Mouse (Mus musculus) adrenal gland, postnatal 25 days (tissue): Measurements from ENCODE around the gene Rasgrp3. TPM values are rescaled to one million over a fixed set of nuclear protein-coding genes. Genes with fewer than 3 reads are reported as not detected.

ENCODE experiments used
- DNase-seq: peaks from one replicate; pipeline ENCODE4 v3.0.0; 2021; ENCODE audit warnings: mixed read lengths
- total RNA-seq: library from RNA; stranded (reverse); gene quantifications from 2 replicates; pipeline ENCODE4 v1.2.3, GENCODE M21; 2021

Gene Rasgrp3
- total RNA-seq, 1 experiment from 2014 or later = 18.2 TPM

- no peak for DNase-seq
Measured at GRCm38 (mm10) chr17:75539130-75539529, 103.4 kb downstream of the Rasgrp3 start.

- no peak for DNase-seq
Measured at GRCm38 (mm10) chr17:75539841-75540240, 104.1 kb downstream of the Rasgrp3 start.

GRCm38 (mm10) chr17:75543434-75543833 lies 107.7 kb downstream of the Rasgrp3 start:
- no peak for DNase-seq

- peak; percentile 26 for DNase-seq
Measured at GRCm38 (mm10) chr17:75544262-75544661, 108.6 kb downstream of the Rasgrp3 start.

GRCm38 (mm10) chr17:75550771-75551413 lies 115.2 kb downstream of the Rasgrp3 start:
- DNase-seq = no peak

GRCm38 (mm10) chr17:75551512-75552400 lies 116.1 kb downstream of the Rasgrp3 start, which contains the start of gene Fam98a:
Gene Fam98a (minus strand): TSS chr17:75551946.
- DNase-seq = peak; percentile 99

GRCm38 (mm10) chr17:75557031-75557430 lies 121.3 kb downstream of the Rasgrp3 start:
- no peak for DNase-seq

- DNase-seq = no peak
Measured at GRCm38 (mm10) chr17:75558041-75558440, 122.3 kb downstream of the Rasgrp3 start.

- no peak for DNase-seq
Measured at GRCm38 (mm10) chr17:75575608-75576007, 139.9 kb downstream of the Rasgrp3 start.

Other genes starting within 250 kb of the Rasgrp3 start
- gene Fam98a, start 116.0 kb downstream of the Rasgrp3 start, total RNA-seq = 31.3 and 31.4 TPM in 2 replicates